Mouse (Mus musculus) right cerebral cortex, adult 2 months (tissue): ENCODE results near the gene Pitpnc1.

ENCODE experiments used
- DNase-seq, 2 experiments: peaks; one replicate each; pipeline ENCODE4 v3.0.0; 2021 to 2022; ENCODE audit warnings: low spot score in 2 of 2

Gene Pitpnc1

GRCm38 (mm10) chr11:107285731-107286130, 184.8 kb downstream of the Pitpnc1 start:
- no peak for DNase-seq

- no peak for DNase-seq
Observed at GRCm38 (mm10) chr11:107283632-107284031, 186.9 kb downstream of the Pitpnc1 start.

- peak; percentile 52 to 57 for DNase-seq
Observed at GRCm38 (mm10) chr11:107282481-107282880, 188.0 kb downstream of the Pitpnc1 start.

- DNase-seq = no peak
Observed at GRCm38 (mm10) chr11:107279258-107279657, 191.2 kb downstream of the Pitpnc1 start.

GRCm38 (mm10) chr11:107276898-107277297, 193.6 kb downstream of the Pitpnc1 start:
- DNase-seq = no peak

- no peak for DNase-seq
Observed at GRCm38 (mm10) chr11:107276337-107276736, 194.2 kb downstream of the Pitpnc1 start.

- peak; percentile 29 to 42 for DNase-seq
Observed at GRCm38 (mm10) chr11:107275902-107276301, 194.6 kb downstream of the Pitpnc1 start.

GRCm38 (mm10) chr11:107274206-107274605, 196.3 kb downstream of the Pitpnc1 start:
- no peak for DNase-seq

GRCm38 (mm10) chr11:107272351-107272975, 198.0 kb downstream of the Pitpnc1 start:
- DNase-seq = no peak

- DNase-seq = no peak
Observed at GRCm38 (mm10) chr11:107270564-107270963, 199.9 kb downstream of the Pitpnc1 start.

- DNase-seq = no peak
Observed at GRCm38 (mm10) chr11:107267522-107267921, 203.0 kb downstream of the Pitpnc1 start.

- DNase-seq = no peak
Observed at GRCm38 (mm10) chr11:107265861-107266260, 204.6 kb downstream of the Pitpnc1 start.

- no peak for DNase-seq
Observed at GRCm38 (mm10) chr11:107264889-107265615, 205.4 kb downstream of the Pitpnc1 start.

GRCm38 (mm10) chr11:107263838-107264237, 206.7 kb downstream of the Pitpnc1 start:
- no peak for DNase-seq

- no peak for DNase-seq
Observed at GRCm38 (mm10) chr11:107259428-107259827, 211.1 kb downstream of the Pitpnc1 start.

- DNase-seq = no peak
Observed at GRCm38 (mm10) chr11:107255185-107255584, 215.3 kb downstream of the Pitpnc1 start.

GRCm38 (mm10) chr11:107254181-107254580, 216.3 kb downstream of the Pitpnc1 start:
- no peak for DNase-seq

- DNase-seq = no peak
Observed at GRCm38 (mm10) chr11:107252026-107252425, 218.5 kb downstream of the Pitpnc1 start.

GRCm38 (mm10) chr11:107251460-107251859, 219.0 kb downstream of the Pitpnc1 start:
- DNase-seq = no peak

- DNase-seq = no peak
Observed at GRCm38 (mm10) chr11:107250882-107251281, 219.6 kb downstream of the Pitpnc1 start.

- DNase-seq = no peak
Observed at GRCm38 (mm10) chr11:107248753-107249152, 221.7 kb downstream of the Pitpnc1 start.

- DNase-seq = no peak
Observed at GRCm38 (mm10) chr11:107245657-107246056, 224.8 kb downstream of the Pitpnc1 start.

- DNase-seq = no peak
Observed at GRCm38 (mm10) chr11:107243126-107243525, 227.4 kb downstream of the Pitpnc1 start.
